Mouse (Mus musculus) C2C12 (cell line): Measurements from ENCODE around the gene Myo3b. TPM values are rescaled to one million over a fixed set of nuclear protein-coding genes. Genes with fewer than 3 reads are reported as not detected.
"Not testable (repeated sequence)": the region's sequence is repeated elsewhere in the genome, so short reads cannot be mapped to it uniquely, and the experiment has no call there.

Source experiments
- H3K27me3 ChIP-seq: one replicate; pipeline ENCODE4 v1.6.1; 2011; ENCODE audit not compliant: control insufficient read depth, insufficient read depth, insufficient read length
- H3K36me3 ChIP-seq: one replicate; pipeline ENCODE4 v1.6.1; 2011; ENCODE audit not compliant: control insufficient read depth, insufficient read depth
- H3K4me3 ChIP-seq: one replicate; pipeline ENCODE4 v1.5.1; 2011; ENCODE audit warnings: mild to moderate bottlenecking, control low read depth; ENCODE audit not compliant: poor library complexity, insufficient read depth, severe bottlenecking
- H3K79me2 ChIP-seq: one replicate; pipeline ENCODE4 v1.6.1; 2011; ENCODE audit not compliant: control insufficient read depth, insufficient read depth
- H3K79me3 ChIP-seq: one replicate; pipeline ENCODE4 v1.6.1; 2011; ENCODE audit warnings: low read depth, control low read depth
- H3ac ChIP-seq: one replicate; pipeline ENCODE3; 2011; ENCODE audit warnings: low read depth; ENCODE audit not compliant: control insufficient read depth, insufficient read length
- CEBPB ChIP-seq: IDR thresholded peaks from one replicate; pipeline ENCODE4 v1.6.1; 2011; ENCODE audit warnings: low read depth, mild to moderate bottlenecking, control low read depth, moderate library complexity
- CTCF ChIP-seq: IDR thresholded peaks from one replicate; pipeline ENCODE4 v1.5.1; 2011; ENCODE audit not compliant: control insufficient read depth, insufficient read depth, insufficient read length
- FOSL1 ChIP-seq: IDR thresholded peaks from one replicate; pipeline ENCODE4 v1.8.0; 2011; ENCODE audit warnings: mild to moderate bottlenecking, low read length; ENCODE audit not compliant: poor library complexity, insufficient read depth, severe bottlenecking
- MAX ChIP-seq: IDR thresholded peaks from one replicate; pipeline ENCODE4 v1.6.1; 2011; ENCODE audit warnings: mild to moderate bottlenecking, control low read depth
- MYOD1 ChIP-seq: IDR thresholded peaks from one replicate; pipeline ENCODE4 v1.6.1; 2011; ENCODE audit warnings: low read depth; ENCODE audit not compliant: control insufficient read depth, insufficient read length
- MYOG ChIP-seq: IDR thresholded peaks from one replicate; pipeline ENCODE4 v1.6.1; 2011; ENCODE audit not compliant: control insufficient read depth, insufficient read length; ENCODE audit errors: extremely low read depth
- USF1 ChIP-seq: IDR thresholded peaks from one replicate; pipeline ENCODE4 v1.6.1; 2011; ENCODE audit warnings: low read depth, mild to moderate bottlenecking, control low read depth, moderate library complexity
- long read RNA-seq, 2 experiments: library from polyadenylated mRNA; unstranded; transcript quantifications; one replicate each; pipeline ENCODE4 v2.0.0; 2019 to 2020
- polyA plus RNA-seq: library from polyadenylated mRNA; unstranded; fragments of >200 nt; fragmentation: generic; extraction: Trizol; gene quantifications from one replicate; pipeline ENCODE4 v1.2.1, GENCODE M21; 2012; ENCODE audit warnings: missing spikeins

The Myo3b gene
- 0.11 TPM for polyA plus RNA-seq
- long read RNA-seq, experiment 1, result 0 reads
- long read RNA-seq, experiment 2, result 0 reads

- Histone ChIP-seq H3K79me3 (no peaks in the 10 kb centered on the region), H3K36me3 (no peaks in the 10 kb centered on the region), H3K27me3 (peaks cover 9% of the 10 kb centered on the region), H3K79me2 (no peaks in the 10 kb centered on the region), H3K4me3 (no peak within 1 kb of the TSS), H3ac (no peak within 1 kb of the TSS)
- no peak for TF ChIP-seq MAX
- TF ChIP-seq CTCF, result no peak
- TF ChIP-seq MYOG, result no peak
- no peak for TF ChIP-seq CEBPB
- no peak for TF ChIP-seq USF1
- no peak for TF ChIP-seq FOSL1
- TF ChIP-seq MYOD1, result no peak
Observed at GRCm38 (mm10) chr2:70038752-70039151, at the start of gene Myo3b. TSS of gene Myo3b (plus strand) at chr2:70039126.

DNA sequence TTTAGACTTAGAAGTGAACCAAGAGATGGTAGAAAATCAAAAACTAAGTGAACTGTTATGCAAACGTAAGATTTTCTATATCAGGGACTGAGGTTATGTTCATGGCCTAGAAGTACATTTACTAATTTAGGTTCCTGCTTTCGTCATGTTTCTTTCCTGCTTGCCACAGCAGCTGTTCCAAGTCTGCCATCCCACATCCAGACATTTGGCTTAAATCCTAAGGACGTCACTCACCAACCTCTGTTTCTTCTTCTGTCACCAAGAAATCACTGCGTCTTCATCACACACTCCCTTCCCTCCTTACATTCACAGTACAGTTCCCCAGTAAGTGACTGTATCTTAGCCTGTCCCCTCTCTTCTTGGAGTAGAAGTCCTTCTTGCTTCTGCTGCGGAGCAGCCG, 49.7 kb upstream of the Myo3b start:
- TF ChIP-seq MYOD1 (no peak), USF1 (no peak), CEBPB (no peak), MAX (no peak), CTCF (no peak), FOSL1 (no peak), MYOG (no peak)
- H3K4me3 ChIP-seq, result no peak overlapping the region
- no peaks in the 10 kb centered on the region for H3K79me2 ChIP-seq
- no peaks in the 10 kb centered on the region for H3K79me3 ChIP-seq
- H3ac ChIP-seq, result no peak overlapping the region
- H3K36me3 ChIP-seq, result peaks cover 63% of the 10 kb centered on the region
- H3K27me3 ChIP-seq, result no peaks in the 10 kb centered on the region

DNA sequence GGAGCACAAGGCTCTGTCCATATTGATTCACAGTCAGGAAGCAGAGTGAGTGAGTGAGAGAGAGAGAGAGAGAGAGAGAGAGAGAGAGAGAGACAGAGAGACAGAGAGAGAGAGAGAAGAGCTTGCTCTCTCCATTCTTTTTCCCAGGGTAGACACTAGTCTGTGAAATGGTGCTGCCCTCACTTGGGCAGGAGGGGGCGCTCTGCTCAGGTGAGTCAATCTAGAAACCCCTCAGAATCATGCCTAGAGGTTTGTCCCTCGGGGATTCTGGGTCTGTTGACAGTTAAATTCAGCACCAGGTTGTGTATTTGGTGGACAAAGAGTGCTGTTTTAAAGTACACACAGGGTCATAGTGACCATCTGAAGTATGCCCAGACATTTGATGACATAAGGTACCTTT, 48.3 kb upstream of the Myo3b start:
- Histone ChIP-seq H3K79me3 (no peaks in the 10 kb centered on the region), H3K36me3 (peaks cover 58% of the 10 kb centered on the region), H3ac (no peak overlapping the region), H3K27me3 (no peaks in the 10 kb centered on the region), H3K4me3 (no peak overlapping the region), H3K79me2 (no peaks in the 10 kb centered on the region)
- TF ChIP-seq MYOG (no peak), MYOD1 (no peak), MAX (no peak), CTCF (no peak), USF1 (no peak)

GRCm38 (mm10) chr2:69994082-69994736, 44.7 kb upstream of the Myo3b start:
- H3K79me2 ChIP-seq, H3K4me3 ChIP-seq, H3ac ChIP-seq, H3K27me3 ChIP-seq, H3K79me3 ChIP-seq: not testable (repeated sequence)
- peaks cover 55% of the 10 kb centered on the region for H3K36me3 ChIP-seq

- Histone ChIP-seq H3K36me3 (peaks cover 54% of the 10 kb centered on the region), H3K27me3 (no peaks in the 10 kb centered on the region), H3K4me3 (no peak overlapping the region), H3K79me3 (no peaks in the 10 kb centered on the region), H3ac (no peak overlapping the region), H3K79me2 (no peaks in the 10 kb centered on the region)
- TF ChIP-seq FOSL1 (no peak), MYOG (no peak), USF1 (no peak)
Observed at GRCm38 (mm10) chr2:69994779-69995178, 44.1 kb upstream of the Myo3b start.

DNA sequence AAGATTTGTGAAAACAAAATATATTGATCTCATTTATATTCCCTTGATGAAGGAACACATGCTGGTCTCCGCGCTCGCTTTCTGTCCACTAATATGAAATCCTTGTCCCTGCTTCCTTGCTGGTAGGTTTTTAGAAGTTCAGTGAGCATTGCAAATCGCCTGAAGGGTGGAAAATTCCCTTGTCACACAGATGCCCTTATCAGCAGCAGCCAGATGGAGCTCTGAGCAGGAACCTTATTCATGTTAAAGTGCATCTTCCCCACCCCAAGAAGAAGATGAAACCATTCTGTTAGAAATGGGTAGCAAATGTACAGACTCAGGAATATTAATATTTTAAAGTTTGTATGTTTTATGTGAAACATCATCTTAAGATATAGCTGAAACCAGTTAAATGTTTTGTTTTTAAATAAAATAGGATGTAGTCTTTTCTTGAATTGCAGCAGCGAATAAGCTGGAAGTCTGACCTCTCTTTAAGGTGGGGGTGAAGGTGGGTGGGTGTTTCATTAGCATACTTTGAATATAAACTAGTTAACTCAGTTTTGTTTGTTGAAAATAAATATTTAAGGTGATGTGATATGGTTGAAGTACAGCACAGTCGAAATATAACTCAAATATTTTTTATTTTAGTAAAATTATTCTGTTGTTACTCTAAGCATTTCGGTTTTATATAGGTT, 39.7 kb upstream of the Myo3b start:
- no peaks in the 10 kb centered on the region for H3K79me3 ChIP-seq
- no peak for TF ChIP-seq MYOD1
- no peak for TF ChIP-seq CEBPB
- TF ChIP-seq FOSL1, result no peak
- no peak for TF ChIP-seq CTCF
- no peak for TF ChIP-seq MYOG
- TF ChIP-seq USF1, result no peak
- no peaks in the 10 kb centered on the region for H3K79me2 ChIP-seq
- no peak overlapping the region for H3ac ChIP-seq
- peaks cover 36% of the 10 kb centered on the region for H3K36me3 ChIP-seq
- H3K27me3 ChIP-seq, result no peaks in the 10 kb centered on the region
- H3K4me3 ChIP-seq, result no peak overlapping the region
